In genomic region chr5:131573296-131574177, GRCm38 (mm10) we compare ENCODE assay signal across 11 mouse cellular contexts.
DNase-seq lines count a peak whose midpoint lies in the region; ATAC-seq and TF ChIP-seq lines count a peak whose summit lies in the region.
"Had no signal": no experiment of that assay in that cellular context is flagged by ENCODE, and none has a peak within 500 bp of the region (broad histone marks: within the 10 kb centered on the region; RNA-seq: fewer than 3 reads in every experiment).

No protein-coding gene starts in this region.

- H3K27ac ChIP-seq in embryonic facial prominence, embryonic 11.5 days (replicated peaks; ENCODE audit: low read depth, low read length), result no peak overlapping the region
- H3K27ac ChIP-seq in embryonic facial prominence, embryonic 10.5 days (replicated peaks), result no peak overlapping the region
- H3K27ac ChIP-seq in hindbrain, embryonic 16.5 days (ENCODE audit: low read depth, low read length), result peak overlapping the region; percentile 10; the same call in 1 of the 2 replicates
- H3K27ac ChIP-seq in midbrain, postnatal 0 days (ENCODE audit: low read depth, low read length), result no peak overlapping the region

- no peaks in the 10 kb centered on the region for H3K27me3 ChIP-seq in embryonic facial prominence, embryonic 11.5 days (ENCODE audit: control insufficient read depth, insufficient read depth, low read length)
- H3K27me3 ChIP-seq in embryonic facial prominence, embryonic 10.5 days (replicated peaks; ENCODE audit: low read depth, poor library complexity, severe bottlenecking), result peaks cover 9% of the 10 kb centered on the region
- no peaks in the 10 kb centered on the region for H3K27me3 ChIP-seq in hindbrain, embryonic 16.5 days (replicated peaks; ENCODE audit: control insufficient read depth, insufficient read depth, low read length)
- H3K27me3 ChIP-seq in midbrain, postnatal 0 days (ENCODE audit: insufficient read depth, low read length), result no peaks in the 10 kb centered on the region

- no peaks in the 10 kb centered on the region for H3K9me3 ChIP-seq in embryonic facial prominence, embryonic 11.5 days (replicated peaks; ENCODE audit: control insufficient read depth, low read length)
- no peaks in the 10 kb centered on the region for H3K9me3 ChIP-seq in embryonic facial prominence, embryonic 10.5 days
- no peaks in the 10 kb centered on the region for H3K9me3 ChIP-seq in hindbrain, embryonic 16.5 days (ENCODE audit: control insufficient read depth, low read length)
- no peaks in the 10 kb centered on the region for H3K9me3 ChIP-seq in midbrain, postnatal 0 days (ENCODE audit: low read length)

- no peak for DNase-seq in embryonic facial prominence, embryonic 11.5 days (ENCODE audit: low spot score)
- no peak for DNase-seq in embryonic facial prominence, embryonic 10.5 days (ENCODE audit: low spot score)
- peak; percentile 76 for DNase-seq in brain, embryonic 14.5 days (ENCODE audit: low read depth)
- DNase-seq in midbrain, postnatal 0 days (ENCODE audit: low spot score), result peak; percentile 80
- DNase-seq in thymus, adult 18-20 months, result no peak
- no peak for DNase-seq in lung, postnatal 10 days
- no peak for DNase-seq in T-cell, adult 2 months (ENCODE audit: low spot score)
- DNase-seq: embryo, embryonic 11 days; spleen, adult 18-20 months had no signal

- 84% methylated on average over 18 of the region's 18 CpGs for WGBS in embryonic facial prominence, embryonic 11.5 days
- 89% methylated on average over 18 of the region's 18 CpGs for whole genome bisulfite sequencing in embryonic facial prominence, embryonic 10.5 days
- WGBS in hindbrain, embryonic 16.5 days, result 63% methylated on average over 17 of the region's 18 CpGs
- 83% methylated on average over 18 of the region's 18 CpGs for WGBS in midbrain, postnatal 0 days

- H3K4me1 ChIP-seq in embryonic facial prominence, embryonic 11.5 days (ENCODE audit: control insufficient read depth, insufficient read depth, low read length), result no peaks in the 10 kb centered on the region; the same call in 1 of the 2 replicates
- H3K4me1 ChIP-seq in embryonic facial prominence, embryonic 10.5 days, result peaks cover 27% of the 10 kb centered on the region
- peaks cover 23% of the 10 kb centered on the region for H3K4me1 ChIP-seq in hindbrain, embryonic 16.5 days (ENCODE audit: control insufficient read depth, insufficient read depth, low read depth, low read length)
- H3K4me1 ChIP-seq in midbrain, postnatal 0 days (ENCODE audit: insufficient read depth, low read length), result no peaks in the 10 kb centered on the region
- H3K4me1 ChIP-seq: megakaryocyte, embryonic 14.5 days had no signal

- 0 out of 2 replicates have a peak, but pooled peaks have one; percentile 3 for TF ChIP-seq CTCF in brain, embryonic 14.5 days (IDR thresholded peaks at IDR 0.05; ENCODE audit: borderline replicate concordance, extremely low read depth, insufficient read depth, insufficient read length)
- peak; percentile 16; the same call in 1 of the 2 replicates for TF ChIP-seq CTCF in midbrain, postnatal 0 days (IDR thresholded peaks at IDR 0.05)

- no peak for TF ChIP-seq POLR2A in brain, embryonic 14.5 days (IDR thresholded peaks at IDR 0.05; ENCODE audit: borderline replicate concordance, extremely low read depth, insufficient read depth, insufficient read length, poor library complexity, severe bottlenecking)

- H3K36me3 ChIP-seq in embryonic facial prominence, embryonic 11.5 days (replicated peaks; ENCODE audit: control insufficient read depth, insufficient read depth, low read depth, low read length), result no peaks in the 10 kb centered on the region
- no peaks in the 10 kb centered on the region for H3K36me3 ChIP-seq in embryonic facial prominence, embryonic 10.5 days (replicated peaks)
- H3K36me3 ChIP-seq in hindbrain, embryonic 16.5 days (ENCODE audit: control insufficient read depth, insufficient read depth, low read length), result no peaks in the 10 kb centered on the region
- H3K36me3 ChIP-seq in midbrain, postnatal 0 days (ENCODE audit: insufficient read depth, low read length), result no peaks in the 10 kb centered on the region

- ATAC-seq in embryonic facial prominence, embryonic 11.5 days (replicated peaks; ENCODE audit: insufficient number of reproducible peaks, low FRiP score, low TSS enrichment, low read depth), result 0 out of 2 replicates have a peak, but pooled peaks have one; percentile 45
- peak; percentile 65 for ATAC-seq in hindbrain, embryonic 16.5 days
- peak; percentile 47 for ATAC-seq in midbrain, postnatal 0 days (ENCODE audit: low FRiP score)

- H3K9ac ChIP-seq in embryonic facial prominence, embryonic 11.5 days (replicated peaks; ENCODE audit: low read length), result no peak overlapping the region
- no peak overlapping the region for H3K9ac ChIP-seq in hindbrain, embryonic 16.5 days (ENCODE audit: low read depth, low read length)
- H3K9ac ChIP-seq in midbrain, postnatal 0 days (replicated peaks; ENCODE audit: low read length, poor library complexity, severe bottlenecking), result no peak overlapping the region

- H3K4me2 ChIP-seq in embryonic facial prominence, embryonic 11.5 days (ENCODE audit: low read depth, low read length), result no peak overlapping the region
- H3K4me2 ChIP-seq in hindbrain, embryonic 16.5 days (ENCODE audit: low read length), result no peak overlapping the region
- no peak overlapping the region for H3K4me2 ChIP-seq in midbrain, postnatal 0 days (ENCODE audit: low read depth, low read length, poor library complexity, severe bottlenecking)

- H3K4me3 ChIP-seq in embryonic facial prominence, embryonic 11.5 days (ENCODE audit: low read depth, low read length), result no peak overlapping the region
- H3K4me3 ChIP-seq in embryonic facial prominence, embryonic 10.5 days, result no peak overlapping the region
- no peak overlapping the region for H3K4me3 ChIP-seq in hindbrain, embryonic 16.5 days (ENCODE audit: low read length)
- no peak overlapping the region for H3K4me3 ChIP-seq in midbrain, postnatal 0 days (ENCODE audit: low read depth, low read length)
- H3K4me3 ChIP-seq: megakaryocyte, embryonic 14.5 days had no signal

Comparison
In these comparisons a context has a peak if more than half of its experiments do, and no peak if none do; other contexts are left out.
1. DNase-seq: peak in brain, embryonic 14.5 days (single experiment) and midbrain, postnatal 0 days (single experiment); none in embryonic facial prominence, embryonic 11.5 days (single experiment), embryonic facial prominence, embryonic 10.5 days (single experiment), thymus, adult 18-20 months (0 of 2), lung, postnatal 10 days (single experiment) and T-cell, adult 2 months (single experiment).
2. Peak in every context shown above with its lines, with median percentiles within 50 percentile points of each other: ATAC-seq.